Mouse (Mus musculus): ENCODE data around the gene Zfp213. TPM values are rescaled to one million over a fixed set of nuclear protein-coding genes. Genes with fewer than 3 reads are reported as not detected.
A peak's percentile ranks its signal among the peaks of the same experiment; 100 is the strongest.

The Zfp213 gene
- total RNA-seq (2014; rRNA removed) (17.1 and 28.1 TPM in 2 replicates), polyA plus RNA-seq (2015; fragmentation: Nextera tagmentation; extraction: Ambion mirVana) (9.4 and 10.3 TPM in 2 replicates)

GRCm38 (mm10) chr17:23563595-23564367, at the start of gene Zfp213:
TSS of gene Zfp213 (minus strand) at chr17:23564238.
- H3K4me1 ChIP-seq (ENCODE audit: insufficient read depth, low read length), result 0 out of 2 replicates have a peak, but pooled peaks cover 5% of the 10 kb centered on the region
- peak within 1 kb of the TSS; percentile 81 for H3K4me3 ChIP-seq (ENCODE audit: low read length)
- H3K36me3 ChIP-seq (ENCODE audit: insufficient read depth, low read length), result peaks cover 13% of the 10 kb centered on the region; the same call in 1 of the 2 replicates
- TF ChIP-seq CTCF (IDR thresholded peaks at IDR 0.05; ENCODE audit: low read depth), result no peak
- peak within 1 kb of the TSS; percentile 92 for H3K9ac ChIP-seq (replicated peaks; ENCODE audit: low read length)
- peak; percentile 99 for DNase-seq (ENCODE audit: low spot score)
- no peaks in the 10 kb centered on the region for H3K27me3 ChIP-seq (ENCODE audit: insufficient read depth, low read length)
- peak within 1 kb of the TSS; percentile 71 for H3K4me2 ChIP-seq (ENCODE audit: low read depth, low read length)
- peak within 1 kb of the TSS; percentile 96 for H3K27ac ChIP-seq
- WGBS, result under 1% methylated on average over 59 of the region's 59 CpGs
- peak; percentile 97 for ATAC-seq
- no peaks in the 10 kb centered on the region for H3K9me3 ChIP-seq (ENCODE audit: low read length)

GRCm38 (mm10) chr17:23610361-23610800, 46.3 kb upstream of the Zfp213 start:
- Histone ChIP-seq H3K36me3 (ENCODE audit: insufficient read depth, low read length) (no peaks in the 10 kb centered on the region), H3K27me3 (ENCODE audit: insufficient read depth, low read length) (no peaks in the 10 kb centered on the region), H3K9me3 (ENCODE audit: low read length) (no peaks in the 10 kb centered on the region), H3K4me1 (ENCODE audit: insufficient read depth, low read length) (no peaks in the 10 kb centered on the region), H3K4me2 (ENCODE audit: low read depth, low read length) (no peak overlapping the region), H3K27ac (no peak overlapping the region), H3K4me3 (ENCODE audit: low read length) (no peak overlapping the region), H3K9ac (replicated peaks; ENCODE audit: low read length) (no peak overlapping the region)
- ATAC-seq, result peak; percentile 38; the same call in 1 of the 2 replicates
- DNase-seq (ENCODE audit: low spot score), result peak; percentile 40
- peak; percentile 75 for TF ChIP-seq CTCF (IDR thresholded peaks at IDR 0.05; ENCODE audit: low read depth)
- WGBS, result 82% methylated on average over 28 of the region's 28 CpGs

- peak; percentile 46 for DNase-seq (ENCODE audit: low spot score)
- H3K4me1 ChIP-seq (ENCODE audit: insufficient read depth, low read length), result no peaks in the 10 kb centered on the region
- H3K4me3 ChIP-seq (ENCODE audit: low read length), result no peak overlapping the region
- H3K4me2 ChIP-seq (ENCODE audit: low read depth, low read length), result no peak overlapping the region
- no peaks in the 10 kb centered on the region for H3K9me3 ChIP-seq (ENCODE audit: low read length)
- TF ChIP-seq CTCF (IDR thresholded peaks at IDR 0.05; ENCODE audit: low read depth), result no peak
- peak; percentile 66 for ATAC-seq
- H3K9ac ChIP-seq (replicated peaks; ENCODE audit: low read length), result no peak overlapping the region
- WGBS, result 80% methylated on average over 24 of the region's 24 CpGs
- no peak overlapping the region for H3K27ac ChIP-seq
- H3K36me3 ChIP-seq (ENCODE audit: insufficient read depth, low read length), result no peaks in the 10 kb centered on the region
- no peaks in the 10 kb centered on the region for H3K27me3 ChIP-seq (ENCODE audit: insufficient read depth, low read length)
Observed at GRCm38 (mm10) chr17:23609612-23610011, 45.6 kb upstream of the Zfp213 start.

GRCm38 (mm10) chr17:23605220-23605619, 41.2 kb upstream of the Zfp213 start:
- Histone ChIP-seq H3K4me2 (ENCODE audit: low read depth, low read length) (no peak overlapping the region), H3K9me3 (ENCODE audit: low read length) (no peaks in the 10 kb centered on the region), H3K36me3 (ENCODE audit: insufficient read depth, low read length) (no peaks in the 10 kb centered on the region), H3K27ac (no peak overlapping the region), H3K4me3 (ENCODE audit: low read length) (no peak overlapping the region), H3K27me3 (ENCODE audit: insufficient read depth, low read length) (no peaks in the 10 kb centered on the region), H3K4me1 (ENCODE audit: insufficient read depth, low read length) (no peaks in the 10 kb centered on the region), H3K9ac (replicated peaks; ENCODE audit: low read length) (no peak overlapping the region)
- 84% methylated on average over 8 of the region's 8 CpGs for WGBS
- DNase-seq (ENCODE audit: low spot score) (no peak), ATAC-seq (no peak)
- no peak for TF ChIP-seq CTCF (IDR thresholded peaks at IDR 0.05; ENCODE audit: low read depth)

GRCm38 (mm10) chr17:23604394-23604793, 40.4 kb upstream of the Zfp213 start:
- ATAC-seq (no peak), DNase-seq (ENCODE audit: low spot score) (no peak)
- Histone ChIP-seq H3K4me2 (ENCODE audit: low read depth, low read length) (no peak overlapping the region), H3K9ac (replicated peaks; ENCODE audit: low read length) (no peak overlapping the region), H3K36me3 (ENCODE audit: insufficient read depth, low read length) (no peaks in the 10 kb centered on the region), H3K4me3 (ENCODE audit: low read length) (no peak overlapping the region), H3K27me3 (ENCODE audit: insufficient read depth, low read length) (no peaks in the 10 kb centered on the region), H3K4me1 (ENCODE audit: insufficient read depth, low read length) (no peaks in the 10 kb centered on the region), H3K27ac (no peak overlapping the region), H3K9me3 (ENCODE audit: low read length) (no peaks in the 10 kb centered on the region)
- WGBS, result 77% methylated on average over 7 of the region's 7 CpGs
- TF ChIP-seq CTCF (IDR thresholded peaks at IDR 0.05; ENCODE audit: low read depth), result peak; percentile 22; the same call in 1 of the 2 replicates

GRCm38 (mm10) chr17:23603542-23603941, 39.5 kb upstream of the Zfp213 start:
- Histone ChIP-seq H3K4me1 (ENCODE audit: insufficient read depth, low read length) (no peaks in the 10 kb centered on the region), H3K4me2 (ENCODE audit: low read depth, low read length) (no peak overlapping the region), H3K27me3 (ENCODE audit: insufficient read depth, low read length) (no peaks in the 10 kb centered on the region), H3K36me3 (ENCODE audit: insufficient read depth, low read length) (no peaks in the 10 kb centered on the region), H3K9me3 (ENCODE audit: low read length) (no peaks in the 10 kb centered on the region), H3K4me3 (ENCODE audit: low read length) (no peak overlapping the region), H3K9ac (replicated peaks; ENCODE audit: low read length) (no peak overlapping the region), H3K27ac (no peak overlapping the region)
- peak; percentile 63 for TF ChIP-seq CTCF (IDR thresholded peaks at IDR 0.05; ENCODE audit: low read depth)
- 62% methylated on average over 2 of the region's 2 CpGs for WGBS
- DNase-seq (ENCODE audit: low spot score) (peak; percentile 56), ATAC-seq (no peak)

- no peak for TF ChIP-seq CTCF (IDR thresholded peaks at IDR 0.05; ENCODE audit: low read depth)
- H3K27me3 ChIP-seq (ENCODE audit: insufficient read depth, low read length), result no peaks in the 10 kb centered on the region
- no peak overlapping the region for H3K27ac ChIP-seq
- no peak overlapping the region for H3K4me3 ChIP-seq (ENCODE audit: low read length)
- DNase-seq (ENCODE audit: low spot score) (no peak), ATAC-seq (no peak)
- H3K4me2 ChIP-seq (ENCODE audit: low read depth, low read length), result no peak overlapping the region
- 16% methylated on average over 8 of the region's 8 CpGs for WGBS
- H3K9ac ChIP-seq (replicated peaks; ENCODE audit: low read length), result no peak overlapping the region
- H3K4me1 ChIP-seq (ENCODE audit: insufficient read depth, low read length), result no peaks in the 10 kb centered on the region
- no peaks in the 10 kb centered on the region for H3K36me3 ChIP-seq (ENCODE audit: insufficient read depth, low read length)
- no peaks in the 10 kb centered on the region for H3K9me3 ChIP-seq (ENCODE audit: low read length)
Observed at GRCm38 (mm10) chr17:23603077-23603476, 39.0 kb upstream of the Zfp213 start.
